Mouse (Mus musculus): ENCODE results near the gene Spn.
"Not testable (repeated sequence)": the region's sequence is repeated elsewhere in the genome, so short reads cannot be mapped to it uniquely, and the experiment has no call there.

Spn gene

DNA sequence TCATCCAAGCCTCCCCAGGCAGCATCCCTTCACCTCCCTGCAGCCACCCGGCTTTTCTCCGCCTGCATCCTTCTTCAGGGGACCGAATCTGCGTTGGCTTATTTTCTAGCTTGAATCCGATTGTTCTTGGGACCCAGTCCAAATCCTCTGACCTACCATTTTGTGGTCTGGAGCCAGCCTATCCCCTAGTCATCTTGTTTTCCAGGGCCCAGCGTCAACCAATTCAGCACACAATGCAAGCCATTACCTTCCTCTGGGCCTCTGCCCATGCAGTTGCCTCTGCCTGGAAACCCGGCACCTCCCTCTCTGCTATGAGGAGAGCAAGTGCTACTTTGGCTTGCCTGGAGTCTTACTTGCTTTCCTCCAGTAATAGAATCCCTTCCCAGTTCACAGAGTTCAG is 32.1 kb downstream of the Spn start:
- no peak for DNase-seq (ENCODE audit: extremely low spot score, low read depth, low spot score)

DNA sequence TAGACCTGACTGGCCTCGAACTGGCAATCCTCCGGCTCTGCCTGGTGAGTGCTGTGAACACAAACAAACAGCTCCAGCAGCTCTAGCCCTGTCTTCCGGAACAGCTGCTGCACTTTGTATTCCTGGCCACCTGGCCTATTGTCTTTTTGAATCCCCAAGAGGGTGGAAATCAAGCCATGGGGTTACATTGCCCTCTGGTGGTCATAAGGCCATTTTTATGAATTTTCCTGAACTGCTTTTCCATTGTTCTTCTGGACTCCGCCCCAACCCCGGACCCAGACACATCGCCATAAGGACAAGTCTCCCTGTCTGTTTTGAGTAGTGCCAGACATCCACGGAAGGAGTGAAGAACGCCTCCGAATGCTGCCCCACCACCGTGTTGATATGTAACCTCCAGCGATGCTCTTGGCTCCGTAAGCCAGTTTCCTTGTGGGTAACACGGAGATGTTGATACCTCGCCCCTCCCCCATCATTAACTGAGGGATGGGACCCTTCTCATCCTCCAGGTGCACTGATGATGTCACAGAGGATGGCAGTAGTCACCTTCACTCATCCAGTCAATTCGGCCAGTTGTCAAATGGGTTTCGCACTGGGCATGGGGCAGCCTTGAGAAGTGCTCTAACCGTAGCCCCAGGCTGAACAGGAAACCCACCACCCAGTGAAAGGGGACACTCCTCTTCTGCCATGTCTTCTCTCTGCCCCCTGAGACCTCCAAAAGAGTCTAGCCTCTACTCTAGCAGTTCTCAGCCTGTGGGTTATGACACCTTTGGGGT is 32.9 kb downstream of the Spn start:
- DNase-seq (ENCODE audit: extremely low spot score, low read depth, low spot score), result peak; percentile 99

DNA sequence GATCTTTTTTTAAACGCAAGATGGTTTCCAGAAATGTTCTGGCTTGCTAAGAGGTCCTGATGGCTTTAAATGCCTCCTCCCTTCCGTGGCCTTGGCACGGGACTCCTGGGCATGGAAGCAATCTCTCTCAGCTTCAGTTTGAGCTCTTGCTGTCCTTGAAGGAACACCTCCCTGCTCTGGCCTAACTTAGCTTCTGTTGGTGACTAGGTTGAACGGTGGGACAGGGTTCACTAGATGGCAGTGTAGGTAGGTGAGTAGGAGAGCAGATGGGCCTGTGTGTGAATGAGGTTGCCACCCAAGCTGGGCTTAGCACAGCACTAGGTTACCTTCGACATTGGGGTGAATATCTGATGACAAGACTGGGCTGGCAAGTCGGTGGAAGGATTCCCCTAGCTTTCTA is 33.7 kb downstream of the Spn start:
- DNase-seq (ENCODE audit: extremely low spot score, low read depth, low spot score), result no peak

DNA sequence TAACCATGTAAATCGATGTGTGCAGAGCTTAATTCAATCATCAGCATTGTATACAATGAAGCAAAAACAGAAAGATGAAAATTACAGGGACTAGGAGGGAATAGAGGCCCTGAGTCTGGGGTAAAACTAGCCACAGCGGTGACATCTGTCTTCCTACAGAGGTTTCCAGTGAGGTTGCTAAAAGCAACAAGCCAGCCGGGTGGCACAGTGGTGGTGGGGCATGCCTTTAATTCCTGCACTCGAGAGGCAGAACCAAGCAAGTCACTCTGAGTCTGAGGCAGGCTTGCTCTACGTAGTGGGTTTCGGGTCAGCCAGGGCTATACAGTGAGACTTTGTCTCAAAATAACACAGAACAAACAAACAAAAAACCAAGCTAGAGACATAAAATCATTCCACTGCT is 35.5 kb downstream of the Spn start:
- DNase-seq (ENCODE audit: extremely low spot score, low read depth, low spot score), result no peak

DNA sequence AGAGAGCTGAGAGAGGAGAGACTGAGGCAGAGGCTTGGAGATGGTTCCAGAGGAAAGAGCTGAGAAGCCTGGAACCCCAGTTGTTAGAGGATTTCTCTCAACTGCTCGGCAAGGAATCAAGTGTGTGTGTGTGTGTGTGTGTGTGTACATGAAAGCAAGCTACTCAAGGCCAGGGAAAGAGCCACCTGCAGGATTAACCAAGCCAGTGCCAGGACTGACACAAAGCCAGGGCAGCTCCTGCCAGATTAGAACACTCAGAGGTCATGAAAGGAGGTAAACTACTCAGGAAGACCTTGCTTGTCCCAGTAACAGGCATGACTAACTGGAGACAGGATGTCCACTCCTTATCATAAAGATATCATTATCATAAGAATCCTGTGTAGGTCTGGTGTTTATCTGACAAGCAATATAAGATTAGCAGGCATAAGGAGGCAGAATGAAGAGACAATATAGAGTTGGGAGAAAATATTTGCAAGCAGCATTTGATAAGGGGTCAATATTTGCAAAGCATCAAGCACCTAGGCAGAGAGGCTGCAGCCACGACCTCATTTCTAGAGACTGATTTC is 36.1 kb downstream of the Spn start:
- DNase-seq (ENCODE audit: extremely low spot score, low read depth, low spot score), result no peak

DNA sequence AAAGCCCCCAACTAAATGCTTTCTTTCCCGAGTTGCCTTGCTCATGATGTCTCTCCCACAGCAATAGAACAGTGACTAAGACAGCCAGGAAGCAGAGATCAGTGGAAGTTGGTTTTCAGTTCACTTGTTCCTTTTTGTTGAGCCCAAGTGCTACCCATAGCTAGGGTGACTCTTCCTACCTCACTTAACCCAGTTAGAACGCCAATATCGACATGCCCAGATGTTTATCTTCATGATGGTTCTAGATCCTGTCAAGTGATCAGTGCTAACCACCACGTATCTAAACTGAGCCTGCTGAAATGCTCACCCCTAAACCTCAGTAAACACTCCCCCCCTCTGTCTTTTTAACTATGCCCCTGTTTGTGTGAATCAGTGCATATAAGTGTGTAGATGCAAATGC is 38.1 kb downstream of the Spn start:
- DNase-seq (ENCODE audit: extremely low spot score, low read depth, low spot score), result no peak

DNA sequence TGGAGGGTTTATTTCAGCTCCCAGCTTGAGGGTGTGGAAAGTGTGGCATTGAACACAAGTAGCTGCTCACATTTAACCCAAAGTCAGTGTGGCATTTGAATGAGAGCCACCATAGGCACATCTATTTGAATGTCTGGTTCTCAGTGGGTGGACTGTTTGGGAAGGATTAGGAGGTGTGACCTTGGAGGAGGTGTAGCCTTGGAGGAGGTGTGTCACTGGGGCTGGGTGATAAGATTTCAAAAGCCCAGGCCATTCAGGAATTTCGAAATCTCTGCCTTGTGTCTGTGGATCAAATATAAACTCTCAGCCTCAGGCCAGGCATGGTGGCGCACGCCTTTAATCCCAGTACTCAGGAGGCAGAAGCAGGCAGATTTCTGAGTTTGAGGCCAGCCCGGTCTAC is 38.7 kb downstream of the Spn start:
- DNase-seq (ENCODE audit: extremely low spot score, low read depth, low spot score), result no peak

DNA sequence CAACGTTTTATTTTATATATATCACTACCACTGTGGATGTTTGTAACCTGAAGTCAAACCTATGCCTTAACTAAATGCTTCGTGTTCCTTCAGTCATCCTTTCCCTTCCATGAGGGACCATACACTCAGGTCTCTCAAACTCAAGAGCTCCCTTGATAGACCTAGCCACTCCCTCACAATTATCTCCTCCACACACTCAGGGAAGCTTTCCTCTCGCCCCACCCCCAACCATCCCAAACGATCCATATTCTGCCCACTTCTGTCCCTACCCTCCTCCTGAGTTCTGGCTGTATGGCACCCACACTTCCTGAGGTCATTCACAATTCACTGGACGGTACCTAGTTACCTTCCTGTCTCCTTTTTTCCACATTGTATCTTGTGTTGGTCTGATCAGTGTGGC is 39.1 kb downstream of the Spn start:
- no peak for DNase-seq (ENCODE audit: extremely low spot score, low read depth, low spot score)

DNA sequence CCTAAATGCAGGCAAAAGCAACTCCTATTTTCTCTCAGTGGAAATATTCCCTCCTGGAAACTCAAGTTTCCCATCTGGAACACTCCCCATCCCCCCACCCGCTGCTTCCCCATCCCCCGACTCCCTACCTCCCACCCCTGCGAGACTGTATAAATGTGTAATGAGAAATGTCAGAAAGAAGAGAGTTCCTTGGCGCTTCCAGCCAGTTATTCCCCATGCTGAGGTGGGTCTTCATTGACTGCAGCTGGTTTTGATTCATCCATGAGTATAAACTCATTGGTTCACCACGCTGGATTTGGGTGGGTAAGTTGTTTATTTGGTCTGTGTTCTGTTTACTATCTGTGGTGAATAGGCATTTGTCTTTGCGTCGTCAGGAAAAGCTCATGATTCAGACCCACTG is 41.2 kb downstream of the Spn start:
- DNase-seq (ENCODE audit: extremely low spot score, low read depth, low spot score), result no peak

DNA sequence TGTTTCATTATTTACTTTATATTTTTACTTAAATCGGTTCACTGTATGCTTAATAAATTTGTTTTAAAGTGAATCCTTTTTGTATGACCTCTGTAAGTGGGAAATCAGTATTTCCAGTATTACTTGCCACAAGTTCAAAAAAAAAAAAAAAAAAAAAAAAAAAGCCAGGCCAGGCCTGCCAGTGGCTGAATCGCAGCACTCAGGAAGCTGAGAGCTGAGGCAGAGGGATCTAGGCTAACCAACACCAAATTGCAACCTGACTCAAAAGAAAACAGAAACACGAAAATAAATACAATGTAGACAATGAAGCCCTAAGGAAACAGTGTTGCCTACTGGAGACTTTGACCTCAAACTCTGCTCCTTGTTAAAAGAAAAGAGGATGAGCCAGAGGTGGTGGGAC is 43.7 kb downstream of the Spn start:
- no peak for DNase-seq (ENCODE audit: extremely low spot score, low read depth, low spot score)

DNA sequence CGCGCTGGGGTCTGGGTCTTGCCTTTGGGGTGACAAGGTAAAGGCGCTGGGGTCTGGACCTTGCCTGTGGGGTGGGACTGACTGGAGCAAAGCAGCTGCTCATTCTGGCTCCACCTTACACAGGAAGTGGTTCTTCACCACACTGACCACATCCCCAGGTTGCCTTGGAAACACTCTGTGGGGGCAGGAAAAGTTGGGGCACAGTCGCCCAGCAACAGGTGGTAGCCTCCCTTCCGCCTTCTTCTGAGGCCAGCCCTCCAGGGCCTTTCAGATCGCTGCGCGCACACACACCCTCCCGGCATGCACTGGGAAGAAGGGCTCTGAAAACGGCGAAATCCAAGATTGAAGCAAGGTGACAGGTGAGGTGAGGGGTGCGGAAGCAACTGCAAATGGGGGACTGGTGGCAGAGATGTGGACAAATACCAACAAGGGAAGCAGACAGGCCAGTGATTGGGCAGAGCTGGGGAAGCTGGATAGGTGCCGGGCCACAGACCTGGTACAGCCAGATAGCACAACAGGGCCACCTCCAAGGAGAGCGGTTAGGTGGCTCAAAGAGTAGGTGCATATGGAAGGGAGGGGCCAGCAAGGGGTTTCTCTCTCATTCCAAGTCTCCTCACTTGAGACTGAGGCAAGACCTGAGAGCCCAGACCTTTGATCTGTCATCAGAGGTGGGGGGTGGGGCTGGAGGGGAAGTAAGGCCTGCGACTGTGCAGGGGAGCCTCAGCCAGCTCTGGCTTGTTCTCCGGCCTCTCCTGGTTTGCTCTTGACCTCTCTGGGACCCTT is 46.3 kb downstream of the Spn start, which contains the start of gene AI467606:
Gene AI467606, plus strand, starts transcription at position 246 of the 783 bp plus-strand sequence.
- DNase-seq (ENCODE audit: extremely low spot score, low read depth, low spot score), result no peak

DNA sequence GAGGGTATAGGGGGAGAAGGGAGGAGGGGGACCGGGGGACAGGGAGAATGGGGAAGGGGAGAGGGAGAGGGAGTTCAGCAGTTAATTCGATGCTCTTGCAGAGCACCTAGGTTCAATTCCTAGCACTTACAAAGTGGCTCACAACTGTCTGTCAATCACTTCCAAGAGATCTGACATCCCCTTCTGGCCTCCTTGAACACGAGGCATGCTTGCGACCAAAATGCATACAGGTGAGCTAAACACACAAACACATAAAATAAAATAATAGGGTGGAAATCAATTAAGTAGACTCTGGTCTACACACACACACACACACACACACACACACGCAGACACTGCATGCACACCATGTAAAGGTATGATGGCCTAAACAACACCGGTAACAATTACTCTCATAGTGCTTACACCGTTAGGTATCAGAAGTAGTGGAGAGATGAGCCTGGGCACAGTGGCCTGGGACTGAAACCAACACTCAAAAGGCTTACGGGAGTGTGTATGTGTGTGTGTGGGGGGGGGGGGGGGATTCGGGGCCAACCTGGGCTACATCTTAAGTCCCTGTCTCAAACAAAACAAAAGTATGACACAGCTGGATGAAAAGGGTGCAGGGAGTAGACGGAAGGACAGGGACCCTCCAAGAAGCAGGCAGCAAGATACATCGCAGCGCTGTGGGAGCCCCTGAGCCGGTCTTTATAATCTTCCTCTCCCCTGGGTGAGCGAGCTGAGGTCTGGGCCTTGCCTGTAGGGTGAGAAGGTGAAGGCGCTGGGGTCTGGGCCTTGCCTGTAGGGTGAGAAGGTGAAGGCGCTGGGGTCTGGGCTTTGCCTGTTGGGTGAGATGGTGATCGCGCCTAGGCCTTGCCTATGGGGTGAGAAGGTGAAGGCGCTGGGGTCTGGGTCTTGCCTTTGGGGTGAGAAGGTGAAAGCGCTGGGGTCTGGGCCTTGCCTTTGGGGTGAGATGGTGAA is 47.2 kb downstream of the Spn start:
- DNase-seq (ENCODE audit: extremely low spot score, low read depth, low spot score), result no peak

DNA sequence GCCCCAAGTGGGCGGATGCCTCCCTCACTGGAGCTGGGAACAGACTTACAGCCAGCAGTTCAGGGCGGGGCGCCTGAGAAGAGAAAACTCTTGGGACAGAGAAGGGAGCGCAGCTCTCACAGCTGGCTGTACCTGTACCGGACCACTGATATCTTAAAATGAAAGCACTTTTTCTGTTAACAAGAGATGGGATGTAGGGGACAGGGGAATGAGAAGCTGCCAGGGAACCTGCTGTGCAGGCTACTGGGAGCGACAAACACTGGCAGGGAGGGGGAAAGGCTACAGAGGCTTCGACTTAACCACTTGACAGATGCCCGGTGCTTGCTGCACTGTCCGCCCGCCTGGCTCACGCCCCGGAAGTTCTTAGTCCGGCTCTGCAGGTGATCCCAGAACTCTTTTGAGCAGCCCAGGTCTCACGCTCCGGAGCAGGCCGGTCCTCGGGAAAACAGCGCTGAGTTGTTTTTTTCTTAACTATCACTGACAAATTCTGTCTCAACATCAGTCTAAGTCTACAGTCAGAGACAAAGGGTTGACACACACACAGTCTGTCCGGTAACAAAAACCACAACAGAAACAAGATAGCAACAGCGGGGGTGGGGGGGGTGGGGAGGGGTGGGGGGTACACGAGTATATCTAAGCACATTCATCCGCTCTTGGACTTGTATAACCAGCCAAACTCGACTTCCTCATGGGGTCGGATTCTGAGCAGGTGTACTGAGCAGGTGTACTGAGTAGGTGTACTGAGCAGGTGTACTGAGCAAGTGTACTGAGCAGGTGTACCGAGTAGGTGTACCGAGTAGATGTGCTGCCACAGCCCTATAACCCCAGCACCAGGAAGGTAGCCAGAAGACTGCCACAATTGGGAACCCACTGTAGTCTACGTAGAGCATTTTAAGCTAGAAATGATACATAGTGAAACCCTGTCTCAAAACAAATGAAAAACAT is 48.5 kb downstream of the Spn start:
- DNase-seq (ENCODE audit: extremely low spot score, low read depth, low spot score), result no peak

DNA sequence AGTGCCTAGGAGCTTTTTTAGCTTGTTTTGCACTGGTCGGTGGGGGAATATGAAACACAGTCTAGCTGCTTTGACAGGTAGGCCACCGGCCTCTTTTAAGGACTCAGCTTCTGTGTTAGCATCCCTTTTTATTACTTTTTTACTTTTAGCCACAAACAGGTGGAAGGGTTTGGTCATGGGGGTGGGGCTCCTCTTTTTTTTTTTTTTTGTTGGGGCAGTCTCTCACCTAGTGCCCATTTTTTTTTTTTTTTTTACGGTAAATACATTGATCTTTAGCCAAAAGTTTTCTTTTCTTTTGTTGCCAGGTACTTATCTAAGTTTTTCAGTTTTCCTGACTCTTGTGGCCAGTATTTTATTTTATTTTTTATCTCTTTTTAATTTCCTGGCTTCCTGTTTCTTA is 49.5 kb downstream of the Spn start:
- DNase-seq (ENCODE audit: extremely low spot score, low read depth, low spot score), result no peak

DNA sequence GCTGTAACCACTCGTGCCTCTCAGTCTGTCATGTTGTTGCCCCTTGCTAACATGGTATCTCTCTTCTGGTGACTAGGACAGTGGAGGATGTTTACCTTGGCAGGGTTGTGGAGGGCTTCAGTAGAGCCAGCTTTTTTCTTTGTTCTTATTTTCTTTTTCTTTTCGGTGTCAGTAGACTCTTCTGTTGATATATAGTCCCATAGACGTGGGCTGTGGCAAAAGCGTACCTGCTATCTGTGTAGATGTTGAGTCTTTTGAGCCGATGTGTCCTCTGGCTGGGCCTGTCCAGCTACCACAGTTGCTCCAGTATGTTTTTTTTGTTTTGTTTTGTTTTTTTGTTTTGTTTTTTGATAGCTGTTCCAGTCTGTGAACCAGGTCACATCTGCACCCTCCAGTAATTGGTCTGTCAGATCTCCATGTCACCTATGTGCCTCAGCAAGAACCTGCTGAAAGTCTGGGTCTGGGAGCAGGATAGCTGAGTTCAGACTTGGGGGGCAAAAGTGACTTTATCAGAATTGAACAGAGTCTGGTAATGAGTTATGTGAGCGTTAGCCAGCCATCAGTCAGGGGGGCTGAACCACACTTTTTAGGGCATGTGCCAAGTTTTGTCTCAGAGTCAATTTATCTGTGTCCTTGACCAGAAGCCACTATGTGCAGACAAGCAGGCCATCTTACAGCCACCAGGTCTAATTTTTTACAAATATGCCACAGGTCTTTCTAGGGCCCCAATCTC is 50.2 kb downstream of the Spn start, which contains the start of gene Zg16:
Gene Zg16, minus strand, starts transcription at position 51 of the 733 bp plus-strand sequence.
- DNase-seq (ENCODE audit: extremely low spot score, low read depth, low spot score), result not testable (repeated sequence)

DNA sequence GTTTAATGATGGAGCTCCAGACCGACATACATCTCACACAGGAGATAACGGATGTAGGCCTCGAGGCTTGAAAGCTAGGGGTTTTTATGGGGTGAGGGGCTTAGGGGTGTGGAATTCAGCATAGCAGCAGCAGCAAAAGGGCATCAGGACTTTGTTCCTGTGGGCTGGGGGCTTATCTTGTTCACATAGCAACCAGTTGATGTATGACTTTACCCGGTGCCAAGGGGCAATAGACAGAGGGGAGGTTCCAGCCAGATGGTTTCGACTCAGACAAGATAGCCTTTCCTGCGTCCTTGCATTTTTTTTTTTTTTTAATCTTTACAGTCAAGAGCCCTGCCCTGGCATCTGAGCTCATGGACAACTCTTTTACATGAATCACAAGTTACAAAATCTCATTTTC is 51.9 kb downstream of the Spn start:
- DNase-seq (ENCODE audit: extremely low spot score, low read depth, low spot score), result not testable (repeated sequence)

DNA sequence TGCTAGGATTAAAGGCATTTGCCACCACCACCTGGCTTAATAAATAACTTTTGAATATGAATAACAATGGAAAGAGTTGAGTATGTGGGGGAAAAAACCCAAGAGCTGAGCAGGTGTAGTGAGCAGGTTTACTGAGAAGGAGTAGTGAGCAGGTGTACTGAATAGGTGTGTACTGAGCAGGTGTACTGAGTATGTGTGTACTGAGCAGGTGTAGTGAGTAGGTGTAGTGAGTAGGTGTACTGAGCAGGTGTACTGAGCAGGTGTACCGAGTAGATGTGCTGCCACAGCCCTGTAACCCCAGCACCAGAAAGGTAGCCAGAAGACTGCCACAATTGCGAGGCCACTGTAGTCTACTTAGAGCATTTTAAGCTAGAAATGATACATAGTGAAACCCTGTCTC is 52.8 kb downstream of the Spn start:
- DNase-seq (ENCODE audit: extremely low spot score, low read depth, low spot score), result no peak

DNA sequence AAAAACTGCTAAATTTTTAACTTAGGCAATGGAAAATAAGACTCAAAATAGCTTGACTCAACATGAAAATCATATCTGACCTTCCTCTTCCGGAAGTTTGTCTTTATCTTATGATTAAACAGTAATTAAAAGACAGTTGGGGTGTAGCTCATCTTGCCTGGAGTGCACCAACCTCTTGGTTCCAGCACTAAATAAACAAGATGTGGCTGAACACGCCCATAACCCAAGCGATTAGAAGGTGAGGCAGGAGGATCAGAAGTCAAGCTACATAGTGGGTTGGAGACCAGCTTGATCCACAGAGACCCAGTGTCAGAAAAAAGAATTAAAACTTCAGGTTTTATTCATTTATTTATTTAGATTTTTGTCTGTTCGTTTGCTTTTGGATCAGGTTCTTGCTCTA is 53.9 kb downstream of the Spn start:
- DNase-seq (ENCODE audit: extremely low spot score, low read depth, low spot score), result no peak

DNA sequence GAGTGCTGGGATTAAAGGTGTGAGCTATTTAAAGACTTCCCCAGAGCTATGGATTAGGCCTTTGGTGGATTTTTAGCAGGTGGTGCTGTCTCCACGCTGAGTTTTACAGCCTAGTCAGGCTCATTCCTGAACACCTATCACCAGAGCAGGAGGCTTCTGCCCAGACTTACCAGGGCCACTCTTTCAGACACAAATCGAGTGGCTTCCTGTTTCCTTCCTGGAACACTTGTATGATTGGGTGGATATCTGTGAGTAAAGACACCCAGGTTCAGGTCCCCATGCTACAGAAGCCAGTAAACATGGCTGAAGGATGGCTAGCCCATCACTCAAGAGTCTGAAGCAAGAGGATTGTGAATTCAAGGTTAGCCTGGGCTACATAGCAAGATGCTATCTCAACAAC is 54.6 kb downstream of the Spn start:
- DNase-seq (ENCODE audit: extremely low spot score, low read depth, low spot score), result no peak
